Mouse (Mus musculus): Measurements from ENCODE around the gene Ren1.

GRCm38 (mm10) chr1:133383157-133383783 is 33.0 kb downstream of the Ren1 start:
- TF ChIP-seq POLR2A (IDR thresholded peaks at IDR 0.05; ENCODE audit: insufficient read depth, low read depth, low read length) (no peak), CTCF (IDR thresholded peaks at IDR 0.05; ENCODE audit: insufficient read depth, low read depth, low read length) (no peak)
